Mouse (Mus musculus): ENCODE data around the gene Lrrc57. TPM values are rescaled to one million over a fixed set of nuclear protein-coding genes. Genes with fewer than 3 reads are reported as not detected.
"Not testable (repeated sequence)": the region's sequence is repeated elsewhere in the genome, so short reads cannot be mapped to it uniquely, and the experiment has no call there.

Gene Lrrc57
- polyA plus RNA-seq, 1 experiment from 2014 or later, result 30.0 TPM

DNA sequence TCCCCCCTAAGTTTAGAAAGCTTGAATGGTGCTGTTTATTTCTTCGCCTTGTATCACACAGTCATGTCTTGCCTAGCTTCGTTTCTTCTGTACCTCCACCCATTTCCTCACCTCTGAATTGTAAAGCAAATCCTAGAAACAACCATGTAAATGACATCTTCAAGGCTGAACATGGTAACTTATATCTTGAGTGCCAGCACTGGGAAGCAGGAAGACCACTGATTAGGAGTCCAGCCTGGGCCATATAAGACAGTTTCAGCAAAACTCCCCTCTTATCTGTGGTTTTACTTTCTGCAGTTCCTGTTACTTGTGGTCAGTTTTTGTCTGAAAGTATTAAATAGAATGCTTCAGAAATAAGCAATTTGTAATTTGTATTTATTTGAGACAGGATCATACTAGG lies 33.3 kb downstream of the Lrrc57 start:
- ATAC-seq, result no peak
- no peak overlapping the region for H3K4me2 ChIP-seq (ENCODE audit: low read length)
- WGBS, result 94% methylated on average over 2 of the region's 2 CpGs
- no peak overlapping the region for H3K27ac ChIP-seq (ENCODE audit: low read length)
- H3K4me1 ChIP-seq (ENCODE audit: control insufficient read depth, insufficient read depth, low read length), result no peaks in the 10 kb centered on the region
- H3K36me3 ChIP-seq (ENCODE audit: control insufficient read depth, insufficient read depth, low read length), result no peaks in the 10 kb centered on the region
- no peaks in the 10 kb centered on the region for H3K9me3 ChIP-seq (replicated peaks; ENCODE audit: control insufficient read depth, low read length, poor library complexity, severe bottlenecking)
- no peak overlapping the region for H3K4me3 ChIP-seq (ENCODE audit: low read depth, low read length)
- no peaks in the 10 kb centered on the region for H3K27me3 ChIP-seq (ENCODE audit: control insufficient read depth, insufficient read depth, low read depth, low read length)
- H3K9ac ChIP-seq (ENCODE audit: low read depth, low read length), result no peak overlapping the region

DNA sequence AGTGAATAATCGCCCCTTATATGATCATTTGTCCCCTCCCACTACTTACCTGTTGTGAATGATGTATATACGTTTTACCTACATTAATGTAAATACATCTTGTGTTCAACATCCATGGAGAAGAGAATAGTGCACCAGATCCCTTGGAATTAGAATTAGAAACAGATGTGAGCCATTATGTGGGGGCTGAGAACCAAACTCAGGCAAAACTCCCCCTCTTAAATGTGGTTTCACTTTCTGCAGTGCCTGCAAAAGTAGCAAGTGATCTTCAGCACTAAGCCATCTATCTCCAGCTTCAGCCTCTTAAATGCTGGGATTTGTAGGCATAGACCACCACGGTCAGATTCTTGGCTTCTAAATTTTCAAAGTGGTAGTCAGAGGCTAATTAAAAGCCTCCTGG lies 34.2 kb downstream of the Lrrc57 start:
- Histone ChIP-seq H3K4me2 (ENCODE audit: low read length) (no peak overlapping the region), H3K9ac (ENCODE audit: low read depth, low read length) (no peak overlapping the region), H3K27me3 (ENCODE audit: control insufficient read depth, insufficient read depth, low read depth, low read length) (no peaks in the 10 kb centered on the region), H3K27ac (ENCODE audit: low read length) (no peak overlapping the region), H3K9me3 (replicated peaks; ENCODE audit: control insufficient read depth, low read length, poor library complexity, severe bottlenecking) (no peaks in the 10 kb centered on the region), H3K4me1 (ENCODE audit: control insufficient read depth, insufficient read depth, low read length) (no peaks in the 10 kb centered on the region), H3K36me3 (ENCODE audit: control insufficient read depth, insufficient read depth, low read length) (no peaks in the 10 kb centered on the region), H3K4me3 (ENCODE audit: low read depth, low read length) (no peak overlapping the region)
- no peak for ATAC-seq
- WGBS, result 95% methylated on average over 3 of the region's 3 CpGs

DNA sequence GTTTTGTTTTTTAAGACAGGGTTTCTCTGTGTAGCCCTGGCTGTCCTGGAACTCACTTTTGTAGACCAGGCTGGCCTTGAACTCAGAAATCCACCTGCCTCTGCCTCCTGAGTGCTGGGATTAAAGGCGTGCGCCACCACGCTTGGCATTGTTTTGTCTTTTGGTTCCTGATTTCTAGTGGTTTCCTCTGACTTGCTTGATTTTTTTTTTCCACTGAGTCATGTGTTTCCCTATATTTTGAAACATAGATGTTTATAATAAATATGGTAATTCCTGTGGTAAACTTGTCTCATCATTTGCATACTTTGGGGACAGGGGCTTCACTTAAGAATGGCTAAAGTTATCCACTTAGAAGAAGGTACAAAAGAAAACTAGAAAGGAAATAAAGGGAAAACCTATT lies 37.2 kb downstream of the Lrrc57 start:
- H3K4me2 ChIP-seq (ENCODE audit: low read length); ATAC-seq; H3K27ac ChIP-seq (ENCODE audit: low read length); H3K9me3 ChIP-seq (replicated peaks; ENCODE audit: control insufficient read depth, low read length, poor library complexity, severe bottlenecking); H3K27me3 ChIP-seq (ENCODE audit: control insufficient read depth, insufficient read depth, low read depth, low read length); H3K36me3 ChIP-seq (ENCODE audit: control insufficient read depth, insufficient read depth, low read length); H3K9ac ChIP-seq (ENCODE audit: low read depth, low read length); H3K4me3 ChIP-seq (ENCODE audit: low read depth, low read length): not testable (repeated sequence)
- WGBS, result 96% methylated on average over 3 of the region's 3 CpGs
- H3K4me1 ChIP-seq (ENCODE audit: control insufficient read depth, insufficient read depth, low read length), result peaks cover 12% of the 10 kb centered on the region

DNA sequence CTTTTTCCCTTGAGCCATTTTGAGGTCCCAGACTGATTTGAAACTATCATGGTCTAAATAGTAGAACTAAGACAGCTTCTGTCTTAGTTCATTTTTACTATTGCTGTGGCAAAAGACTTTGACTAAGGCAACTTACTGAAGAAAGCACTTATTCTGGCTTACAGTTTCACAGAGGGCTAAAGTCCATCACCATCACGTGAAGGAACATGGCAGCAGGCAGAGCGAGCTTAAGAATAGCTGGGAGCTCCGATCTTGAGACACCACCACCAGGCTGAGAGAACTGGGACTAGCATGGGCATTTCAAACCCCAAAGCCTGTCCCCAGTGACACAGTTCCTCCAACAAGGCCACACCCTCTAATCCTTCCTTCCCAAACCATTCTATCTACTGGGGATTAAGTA lies 38.2 kb downstream of the Lrrc57 start:
- Histone ChIP-seq H3K4me2 (ENCODE audit: low read length) (no peak overlapping the region), H3K36me3 (ENCODE audit: control insufficient read depth, insufficient read depth, low read length) (no peaks in the 10 kb centered on the region), H3K4me3 (ENCODE audit: low read depth, low read length) (no peak overlapping the region), H3K27ac (ENCODE audit: low read length) (no peak overlapping the region), H3K9me3 (replicated peaks; ENCODE audit: control insufficient read depth, low read length, poor library complexity, severe bottlenecking) (no peaks in the 10 kb centered on the region), H3K9ac (ENCODE audit: low read depth, low read length) (no peak overlapping the region), H3K4me1 (ENCODE audit: control insufficient read depth, insufficient read depth, low read length) (peaks cover 17% of the 10 kb centered on the region), H3K27me3 (ENCODE audit: control insufficient read depth, insufficient read depth, low read depth, low read length) (no peaks in the 10 kb centered on the region)
- 96% methylated on average over 3 of the region's 3 CpGs for WGBS
- no peak for ATAC-seq

DNA sequence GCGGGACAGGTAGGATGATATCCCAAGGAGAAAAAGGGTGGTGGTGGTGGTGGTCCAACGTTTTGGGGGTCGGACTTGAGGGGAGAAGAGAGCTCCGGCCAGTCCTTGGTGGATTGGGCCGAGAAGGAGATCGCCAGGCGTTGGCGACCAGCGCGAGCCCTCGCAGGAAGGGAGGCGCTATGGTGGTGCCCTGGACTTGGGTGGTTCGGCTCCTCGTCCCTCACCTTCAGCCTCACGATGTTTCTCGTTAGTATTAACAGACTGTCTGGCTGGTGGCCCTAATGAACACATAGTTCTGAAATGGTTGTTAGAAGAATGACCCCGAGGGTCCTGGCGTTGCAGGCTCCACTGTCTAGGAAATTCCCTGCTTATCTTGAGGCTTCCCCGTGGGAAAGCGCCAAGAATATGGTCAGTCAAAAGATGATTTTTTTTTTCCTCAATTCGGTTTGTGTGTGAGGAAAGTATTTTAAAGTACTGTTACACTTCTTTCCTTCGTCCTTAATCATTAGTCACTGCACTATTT lies 41.5 kb downstream of the Lrrc57 start:
- Histone ChIP-seq H3K27ac (ENCODE audit: low read length) (peak overlapping the region; percentile 10; the same call in 1 of the 2 replicates), H3K27me3 (ENCODE audit: control insufficient read depth, insufficient read depth, low read depth, low read length) (no peaks in the 10 kb centered on the region), H3K4me3 (ENCODE audit: low read depth, low read length) (peak overlapping the region; percentile 68), H3K4me2 (ENCODE audit: low read length) (peak overlapping the region; percentile 62), H3K4me1 (ENCODE audit: control insufficient read depth, insufficient read depth, low read length) (peaks cover 19% of the 10 kb centered on the region), H3K36me3 (ENCODE audit: control insufficient read depth, insufficient read depth, low read length) (no peaks in the 10 kb centered on the region), H3K9me3 (replicated peaks; ENCODE audit: control insufficient read depth, low read length, poor library complexity, severe bottlenecking) (no peaks in the 10 kb centered on the region), H3K9ac (ENCODE audit: low read depth, low read length) (peak overlapping the region; percentile 83)
- peak; percentile 58 for ATAC-seq
- WGBS, result under 1% methylated on average over 22 of the region's 22 CpGs

DNA sequence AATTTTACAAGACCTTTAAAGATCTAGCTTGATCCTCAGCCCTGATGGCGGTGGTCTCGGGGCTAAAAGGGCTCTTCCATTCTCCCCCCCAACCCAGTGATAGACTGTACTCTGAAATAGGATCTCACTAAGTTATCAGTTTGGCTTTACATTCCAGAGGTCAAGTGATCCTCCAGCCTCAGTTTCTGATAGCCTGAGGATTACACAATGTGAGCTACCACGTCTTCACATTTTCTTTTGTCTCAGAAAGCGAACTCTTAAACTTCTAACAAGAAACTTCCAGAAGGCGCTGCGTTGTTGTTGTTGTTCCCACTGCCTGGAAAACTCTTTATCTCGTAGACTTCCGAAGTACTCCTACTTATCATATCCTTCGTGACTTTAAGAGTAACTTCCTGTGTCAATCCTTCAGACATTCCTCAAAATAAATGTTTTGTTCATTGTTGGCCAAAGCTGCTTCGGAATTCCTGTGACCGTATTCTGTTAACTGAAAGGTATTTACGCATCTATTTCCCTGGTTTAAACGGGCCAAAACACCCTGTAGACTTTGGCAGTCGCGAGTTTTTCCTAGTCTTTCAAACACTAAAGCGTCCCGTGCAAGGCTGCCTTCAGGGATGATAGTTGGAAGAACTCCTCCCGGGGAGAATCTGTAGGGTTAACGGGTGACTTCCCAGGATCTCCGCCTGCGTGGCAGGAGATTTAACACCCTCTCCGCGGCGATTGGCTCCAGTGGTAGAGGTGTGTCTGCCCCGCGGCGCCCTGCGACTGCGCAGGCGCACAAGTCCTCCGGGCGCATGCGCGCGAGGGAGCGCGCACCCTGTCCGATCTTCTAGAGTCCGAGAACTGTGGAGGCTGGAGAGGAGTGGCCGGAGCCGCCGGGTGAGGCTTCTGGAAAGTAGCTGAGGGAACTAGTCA lies 42.2 kb downstream of the Lrrc57 start, which contains the start of gene Snap23:
Snap23 (plus strand) TSS at position 786 of the 912 bp plus-strand sequence.
- peak; percentile 93 for ATAC-seq
- Histone ChIP-seq H3K9ac (ENCODE audit: low read depth, low read length) (peak within 1 kb of the TSS; percentile 83), H3K4me3 (ENCODE audit: low read depth, low read length) (peak within 1 kb of the TSS; percentile 68), H3K27me3 (ENCODE audit: control insufficient read depth, insufficient read depth, low read depth, low read length) (no peaks in the 10 kb centered on the region), H3K27ac (ENCODE audit: low read length) (peak within 1 kb of the TSS; percentile 10), H3K36me3 (ENCODE audit: control insufficient read depth, insufficient read depth, low read length) (no peaks in the 10 kb centered on the region), H3K4me2 (ENCODE audit: low read length) (peak within 1 kb of the TSS; percentile 62), H3K9me3 (replicated peaks; ENCODE audit: control insufficient read depth, low read length, poor library complexity, severe bottlenecking) (no peaks in the 10 kb centered on the region), H3K4me1 (ENCODE audit: control insufficient read depth, insufficient read depth, low read length) (peaks cover 26% of the 10 kb centered on the region)
- 2% methylated on average over 42 of the region's 42 CpGs for WGBS

DNA sequence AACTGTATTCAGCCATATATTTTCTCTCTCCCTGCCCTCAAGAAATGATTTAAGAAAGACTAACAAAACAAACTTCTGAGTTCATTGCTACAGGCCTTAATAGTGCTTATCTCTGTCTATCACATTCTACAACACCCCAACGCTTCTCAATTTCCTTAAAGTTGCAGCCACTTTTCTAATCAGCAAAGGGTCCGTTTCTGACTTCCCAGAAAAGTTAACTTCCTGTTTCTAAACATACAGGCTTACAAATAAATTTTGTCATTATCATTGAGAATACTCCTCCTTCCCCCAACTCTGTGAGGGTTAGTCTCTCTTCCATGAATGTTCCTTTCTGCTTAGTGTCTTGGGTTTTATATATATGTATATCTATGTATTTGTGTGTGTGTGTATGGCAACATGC lies 44.0 kb downstream of the Lrrc57 start:
- no peaks in the 10 kb centered on the region for H3K36me3 ChIP-seq (ENCODE audit: control insufficient read depth, insufficient read depth, low read length)
- WGBS, result 88% methylated on average over 2 of the region's 2 CpGs
- H3K4me1 ChIP-seq (ENCODE audit: control insufficient read depth, insufficient read depth, low read length), result peaks cover 31% of the 10 kb centered on the region
- H3K27me3 ChIP-seq (ENCODE audit: control insufficient read depth, insufficient read depth, low read depth, low read length), result no peaks in the 10 kb centered on the region
- no peak overlapping the region for H3K27ac ChIP-seq (ENCODE audit: low read length)
- H3K4me3 ChIP-seq (ENCODE audit: low read depth, low read length), result no peak overlapping the region
- no peak overlapping the region for H3K4me2 ChIP-seq (ENCODE audit: low read length)
- H3K9me3 ChIP-seq (replicated peaks; ENCODE audit: control insufficient read depth, low read length, poor library complexity, severe bottlenecking), result no peaks in the 10 kb centered on the region
- no peak for ATAC-seq
- no peak overlapping the region for H3K9ac ChIP-seq (ENCODE audit: low read depth, low read length)

DNA sequence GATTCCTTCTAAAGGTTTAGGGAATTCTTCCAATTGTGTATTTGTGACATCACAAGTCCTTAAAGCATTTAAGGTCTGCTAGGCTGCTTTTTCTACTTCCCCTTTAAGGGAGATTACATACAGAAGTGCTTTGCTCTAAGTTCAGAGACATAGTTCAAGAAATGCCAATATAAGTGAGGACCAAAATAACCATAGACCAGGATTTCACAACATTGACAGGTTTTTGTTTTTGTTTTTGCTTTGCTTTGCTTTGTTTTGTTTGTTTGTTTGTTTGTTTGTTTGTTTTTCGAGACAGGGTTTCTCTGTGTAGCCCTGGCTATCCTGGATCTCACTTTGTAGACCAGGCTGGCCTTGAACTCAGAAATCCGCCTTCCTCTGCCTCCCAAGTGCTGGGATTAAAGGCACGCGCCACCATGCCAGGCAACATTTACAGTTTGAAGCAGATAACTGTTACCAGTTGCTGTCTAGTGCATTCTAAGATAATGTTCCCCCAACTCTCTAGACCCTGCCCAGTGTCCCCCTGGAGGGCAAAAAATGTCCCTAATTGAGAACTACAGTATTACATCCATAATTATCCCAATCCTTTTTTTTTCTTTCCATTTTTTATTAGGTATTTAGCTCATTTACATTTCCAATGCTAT lies 44.7 kb downstream of the Lrrc57 start:
- H3K4me3 ChIP-seq (ENCODE audit: low read depth, low read length); H3K36me3 ChIP-seq (ENCODE audit: control insufficient read depth, insufficient read depth, low read length); H3K27me3 ChIP-seq (ENCODE audit: control insufficient read depth, insufficient read depth, low read depth, low read length); ATAC-seq; H3K4me2 ChIP-seq (ENCODE audit: low read length); H3K9me3 ChIP-seq (replicated peaks; ENCODE audit: control insufficient read depth, low read length, poor library complexity, severe bottlenecking); H3K27ac ChIP-seq (ENCODE audit: low read length); H3K9ac ChIP-seq (ENCODE audit: low read depth, low read length): not testable (repeated sequence)
- WGBS, result 86% methylated on average over 4 of the region's 4 CpGs
- peaks cover 31% of the 10 kb centered on the region for H3K4me1 ChIP-seq (ENCODE audit: control insufficient read depth, insufficient read depth, low read length)
